9 mouse cellular contexts compared by ENCODE assay signal in genomic region chr7:35322732-35323420, GRCm38 (mm10). TPM values are rescaled to one million over a fixed set of nuclear protein-coding genes. Genes with fewer than 3 reads are reported as not detected.
DNase-seq lines count a peak whose midpoint lies in the region; ATAC-seq lines count a peak whose summit lies in the region.
"Had no signal": no experiment of that assay in that cellular context is flagged by ENCODE, and none has a peak within 500 bp of the region (broad histone marks: within the 10 kb centered on the region; RNA-seq: fewer than 3 reads in every experiment).

No protein-coding gene starts in this region.

- WGBS in heart, embryonic 12.5 days: 11% methylated on average over 11 of the region's 13 CpGs
- 4% methylated on average over 12 of the region's 13 CpGs for WGBS in forebrain, embryonic 16.5 days
- 7% methylated on average over 11 of the region's 13 CpGs for WGBS in midbrain, embryonic 12.5 days

- no peak for DNase-seq in heart, adult 9 months (ENCODE audit: low spot score in 2 of 2)
- peak; percentile 17 for DNase-seq in NIH3T3 (ENCODE audit: low read depth)
- no peak for DNase-seq in frontal cortex, postnatal 14 days (ENCODE audit: low spot score in 2 of 2)
- no peak for DNase-seq in lung, postnatal 4 days

- H3K4me2 ChIP-seq in heart, embryonic 12.5 days: peak overlapping the region; percentile 21; the same call in 1 of the 2 replicates
- peak overlapping the region; percentile 2 for H3K4me2 ChIP-seq in forebrain, embryonic 16.5 days (ENCODE audit: low read length)
- H3K4me2 ChIP-seq in midbrain, embryonic 12.5 days (replicated peaks): peak overlapping the region; percentile 35

- H3K4me3 ChIP-seq in heart, embryonic 12.5 days: no peak overlapping the region
- no peak overlapping the region for H3K4me3 ChIP-seq in forebrain, embryonic 16.5 days (replicated peaks; ENCODE audit: low read length)
- 0 out of 2 replicates have a peak overlapping the region, but pooled peaks have one; percentile 3 for H3K4me3 ChIP-seq in midbrain, embryonic 12.5 days

- H3K27ac ChIP-seq in heart, embryonic 12.5 days (ENCODE audit: poor library complexity, severe bottlenecking): no peak overlapping the region
- H3K27ac ChIP-seq in forebrain, embryonic 16.5 days (ENCODE audit: low read length): no peak overlapping the region
- H3K27ac ChIP-seq in midbrain, embryonic 12.5 days (replicated peaks): no peak overlapping the region

- no peaks in the 10 kb centered on the region for H3K36me3 ChIP-seq in heart, embryonic 12.5 days
- H3K36me3 ChIP-seq in forebrain, embryonic 16.5 days (ENCODE audit: control insufficient read depth, insufficient read depth): no peaks in the 10 kb centered on the region
- H3K36me3 ChIP-seq in midbrain, embryonic 12.5 days: no peaks in the 10 kb centered on the region

- no peaks in the 10 kb centered on the region for H3K27me3 ChIP-seq in heart, embryonic 12.5 days (replicated peaks)
- H3K27me3 ChIP-seq in forebrain, embryonic 16.5 days (replicated peaks; ENCODE audit: control insufficient read depth, insufficient read depth, low read length): no peaks in the 10 kb centered on the region
- no peaks in the 10 kb centered on the region for H3K27me3 ChIP-seq in midbrain, embryonic 12.5 days

- H3K9ac ChIP-seq in heart, embryonic 12.5 days: no peak overlapping the region
- H3K9ac ChIP-seq in forebrain, embryonic 16.5 days (replicated peaks; ENCODE audit: low read depth, low read length): peak overlapping the region; percentile 20; the same call in 1 of the 2 replicates
- no peak overlapping the region; the same call in 1 of the 2 replicates for H3K9ac ChIP-seq in midbrain, embryonic 12.5 days (replicated peaks)

- ATAC-seq in heart, embryonic 12.5 days (ENCODE audit: insufficient number of reproducible peaks, low FRiP score): no peak
- no peak for ATAC-seq in forebrain, embryonic 16.5 days
- no peak for ATAC-seq in midbrain, embryonic 12.5 days (ENCODE audit: low FRiP score, low read depth)
- no peak for ATAC-seq in monocyte, adult 5-6 weeks (replicated peaks; ENCODE audit: insufficient number of reproducible peaks, low FRiP score, low TSS enrichment, poor library complexity, severe bottlenecking)
- ATAC-seq: CD4-positive, CD25-positive, alpha-beta regulatory T cell, adult 4 months had no signal

- H3K4me1 ChIP-seq in heart, embryonic 12.5 days (replicated peaks): 0 out of 2 replicates have a peak, but pooled peaks cover 3% of the 10 kb centered on the region
- H3K4me1 ChIP-seq in forebrain, embryonic 16.5 days (replicated peaks; ENCODE audit: control insufficient read depth, insufficient read depth, low read length): peaks cover 3% of the 10 kb centered on the region; the same call in 1 of the 2 replicates
- H3K4me1 ChIP-seq in midbrain, embryonic 12.5 days: peaks cover 6% of the 10 kb centered on the region

- no peaks in the 10 kb centered on the region for H3K9me3 ChIP-seq in heart, embryonic 12.5 days (replicated peaks)
- no peaks in the 10 kb centered on the region for H3K9me3 ChIP-seq in forebrain, embryonic 16.5 days (ENCODE audit: control insufficient read depth, low read length)
- H3K9me3 ChIP-seq in midbrain, embryonic 12.5 days: no peaks in the 10 kb centered on the region

RNA-seq across cellular contexts. Expression of gene Gpatch1, which starts 4.6 kb away (rescaled TPM):
- polyA plus RNA-seq in heart, embryonic 12.5 days (2016; fragmentation: Nextera tagmentation; extraction: Ambion mirVana): 12.5 and 13.3 TPM in 2 replicates
- polyA plus RNA-seq in forebrain, embryonic 16.5 days (2015; fragmentation: Nextera tagmentation; extraction: Ambion mirVana): 23.7 and 24.4 TPM in 2 replicates
- 19.6 and 19.9 TPM in 2 replicates for polyA plus RNA-seq in midbrain, embryonic 12.5 days (2016; fragmentation: Nextera tagmentation; extraction: Ambion mirVana)
- 10.4 to 20.6 TPM (median 15.0 TPM) in 3 replicates for total RNA-seq in monocyte, adult 5-6 weeks (2017)

RNA-seq across cellular contexts. Expression of gene Rhpn2, which starts 11.1 kb away (rescaled TPM):
- polyA plus RNA-seq in heart, embryonic 12.5 days (2016; fragmentation: Nextera tagmentation; extraction: Ambion mirVana): 8.4 and 9.6 TPM in 2 replicates
- polyA plus RNA-seq in forebrain, embryonic 16.5 days (2015; fragmentation: Nextera tagmentation; extraction: Ambion mirVana): 1.4 and 1.6 TPM in 2 replicates
- 1.4 and 1.5 TPM in 2 replicates for polyA plus RNA-seq in midbrain, embryonic 12.5 days (2016; fragmentation: Nextera tagmentation; extraction: Ambion mirVana)
- 0.85 TPM in 1 of 3 replicates, not detected in the others for total RNA-seq in monocyte, adult 5-6 weeks (2017)
